Mouse (Mus musculus) hindbrain, embryonic 13.5 days (tissue): ENCODE results near the gene Zranb1. TPM values are rescaled to one million over a fixed set of nuclear protein-coding genes. Genes with fewer than 3 reads are reported as not detected.

Experiments
- ATAC-seq: fragments of 200-750 bp; cut with Nextera tagmentation; 2 replicates; pipeline ENCODE4 v1.8.0; 2017; ENCODE audit warnings: moderate TSS enrichment; ENCODE audit not compliant: low FRiP score
- H3K27ac ChIP-seq: fragments of 300-500 bp; sonication (generic); 2 replicates; pipeline ENCODE4 v1.5.1; 2015; ENCODE audit warnings: inconsistent platforms, mild to moderate bottlenecking, moderate library complexity
- H3K27me3 ChIP-seq: fragments of 300-500 bp; sonication (generic); 2 replicates; pipeline ENCODE4 v1.6.1; 2015; ENCODE audit warnings: mild to moderate bottlenecking, inconsistent platforms
- H3K36me3 ChIP-seq: fragments of 300-500 bp; sonication (generic); 2 replicates; pipeline ENCODE4 v1.6.1; 2015; ENCODE audit warnings: mild to moderate bottlenecking, inconsistent platforms
- H3K4me1 ChIP-seq: fragments of 300-500 bp; sonication (generic); replicated peaks from 2 replicates; pipeline ENCODE4 v1.6.1; 2015; ENCODE audit warnings: inconsistent platforms
- H3K4me2 ChIP-seq: fragments of 300-500 bp; sonication (generic); 2 replicates; pipeline ENCODE4 v1.6.1; 2015; ENCODE audit warnings: inconsistent platforms, mild to moderate bottlenecking, moderate library complexity
- H3K4me3 ChIP-seq: fragments of 300-500 bp; sonication (generic); 2 replicates; pipeline ENCODE4 v1.5.1; 2015; ENCODE audit warnings: mild to moderate bottlenecking, inconsistent platforms
- H3K9ac ChIP-seq: fragments of 300-500 bp; sonication (generic); 2 replicates; pipeline ENCODE4 v1.6.1; 2015; ENCODE audit warnings: mild to moderate bottlenecking, inconsistent platforms
- H3K9me3 ChIP-seq: fragments of 300-500 bp; sonication (generic); 2 replicates; pipeline ENCODE4 v1.6.1; 2016; ENCODE audit warnings: inconsistent platforms
- WGBS: fragments of 180-500 bp; shearing (Covaris S2); methylation state at CpG from one replicate; pipeline ENCODE4 v1.1.7; 2015; 5-methylcytosine and 5-hydroxymethylcytosine counted together
- polyA plus RNA-seq: library from polyadenylated mRNA; unstranded; fragments of >200 nt; fragmentation: Nextera tagmentation; extraction: Ambion mirVana; gene quantifications from 2 replicates; pipeline ENCODE4 v1.2.1, GENCODE M21; 2015

Gene Zranb1
- polyA plus RNA-seq, 1 experiment from 2014 or later: 20.6 TPM

DNA sequence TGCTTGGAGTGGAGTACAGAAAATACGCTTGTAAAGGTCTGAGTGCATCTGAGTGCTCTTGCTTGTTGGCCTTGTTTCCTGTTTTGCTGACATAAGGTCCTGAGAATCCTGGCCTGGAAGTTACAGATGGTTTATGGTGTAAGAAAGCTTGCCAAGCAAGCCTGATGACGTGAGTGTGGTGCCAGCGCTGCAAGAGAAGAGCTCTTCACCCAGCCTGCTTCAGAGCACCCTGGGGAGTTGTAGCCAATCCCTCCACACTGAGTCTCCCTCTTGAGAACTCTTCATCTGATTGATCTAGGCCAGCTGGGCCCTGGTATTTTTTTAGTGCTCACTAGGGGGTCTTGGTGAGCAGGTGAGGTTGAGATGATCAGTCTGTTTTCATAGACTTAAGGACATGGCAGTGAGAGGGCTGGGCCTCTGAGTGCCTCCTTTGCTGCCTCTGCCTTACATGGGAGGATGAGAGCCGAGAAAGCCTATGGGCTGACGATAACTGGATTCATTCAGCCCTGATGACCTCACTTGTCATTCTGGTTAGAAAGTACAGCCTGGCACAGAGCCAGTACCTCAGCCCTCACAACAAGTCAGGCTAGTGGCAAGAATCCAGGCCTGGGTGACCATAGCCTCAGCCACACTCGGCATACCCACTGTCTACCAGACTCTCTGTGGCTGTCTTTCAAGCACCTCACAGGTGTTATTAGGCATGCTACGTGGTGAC, 35.9 kb upstream of the Zranb1 start:
- Histone ChIP-seq H3K27me3 (no peaks in the 10 kb centered on the region), H3K36me3 (no peaks in the 10 kb centered on the region), H3K9me3 (no peaks in the 10 kb centered on the region), H3K4me3 (no peak overlapping the region), H3K9ac (no peak overlapping the region), H3K27ac (no peak overlapping the region), H3K4me1 (no peaks in the 10 kb centered on the region), H3K4me2 (no peak overlapping the region)
- no peak for ATAC-seq
- WGBS: 72% methylated on average over 7 of the region's 7 CpGs

GRCm38 (mm10) chr7:132896206-132896815, 34.6 kb upstream of the Zranb1 start:
- no peaks in the 10 kb centered on the region for H3K36me3 ChIP-seq
- H3K9me3 ChIP-seq: no peaks in the 10 kb centered on the region
- H3K4me3 ChIP-seq: no peak overlapping the region
- no peak for ATAC-seq
- no peak overlapping the region for H3K9ac ChIP-seq
- H3K27me3 ChIP-seq: no peaks in the 10 kb centered on the region
- 90% methylated on average over 9 of the region's 9 CpGs for WGBS
- H3K27ac ChIP-seq: no peak overlapping the region
- H3K4me2 ChIP-seq: no peak overlapping the region
- no peaks in the 10 kb centered on the region for H3K4me1 ChIP-seq

- no peaks in the 10 kb centered on the region for H3K36me3 ChIP-seq
- H3K9me3 ChIP-seq: no peaks in the 10 kb centered on the region
- H3K4me3 ChIP-seq: no peak overlapping the region
- no peak overlapping the region for H3K4me2 ChIP-seq
- no peaks in the 10 kb centered on the region for H3K4me1 ChIP-seq
- WGBS: 83% methylated on average over 10 of the region's 10 CpGs
- H3K27me3 ChIP-seq: no peaks in the 10 kb centered on the region
- no peak for ATAC-seq
- no peak overlapping the region for H3K9ac ChIP-seq
- H3K27ac ChIP-seq: no peak overlapping the region
Observed at GRCm38 (mm10) chr7:132897258-132897657, 33.7 kb upstream of the Zranb1 start.

DNA sequence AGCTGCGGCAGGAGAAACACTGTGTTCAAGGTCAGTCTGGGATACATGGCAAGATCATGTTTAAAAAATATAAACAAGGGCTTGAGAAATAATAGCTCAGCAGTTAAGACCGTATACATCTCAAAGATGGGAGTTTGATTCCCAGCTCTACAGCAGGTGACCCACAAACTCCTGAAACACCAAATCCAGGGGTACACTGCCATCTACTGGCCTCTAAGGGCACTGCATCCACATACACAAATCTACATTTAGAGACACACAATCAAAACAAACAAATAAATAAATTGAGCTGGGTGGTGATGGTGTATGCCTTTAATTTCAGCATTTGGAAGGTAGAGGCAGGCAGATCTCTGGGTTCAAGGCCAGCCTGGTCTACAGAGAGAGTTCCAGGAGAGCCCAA, 32.7 kb upstream of the Zranb1 start:
- no peaks in the 10 kb centered on the region for H3K36me3 ChIP-seq
- ATAC-seq: no peak
- no peak overlapping the region for H3K27ac ChIP-seq
- H3K4me3 ChIP-seq: no peak overlapping the region
- H3K27me3 ChIP-seq: no peaks in the 10 kb centered on the region
- H3K9me3 ChIP-seq: no peaks in the 10 kb centered on the region
- no peak overlapping the region for H3K9ac ChIP-seq
- no peaks in the 10 kb centered on the region for H3K4me1 ChIP-seq
- 85% methylated on average over 2 of the region's 2 CpGs for WGBS
- no peak overlapping the region for H3K4me2 ChIP-seq

GRCm38 (mm10) chr7:132900826-132901531, 30.0 kb upstream of the Zranb1 start:
- H3K36me3 ChIP-seq: no peaks in the 10 kb centered on the region
- WGBS: 66% methylated on average over 2 of the region's 2 CpGs
- H3K27ac ChIP-seq: no peak overlapping the region
- H3K4me1 ChIP-seq: no peaks in the 10 kb centered on the region
- H3K27me3 ChIP-seq: no peaks in the 10 kb centered on the region
- no peak for ATAC-seq
- H3K9ac ChIP-seq: no peak overlapping the region
- H3K4me2 ChIP-seq: no peak overlapping the region
- no peaks in the 10 kb centered on the region for H3K9me3 ChIP-seq
- no peak overlapping the region for H3K4me3 ChIP-seq

DNA sequence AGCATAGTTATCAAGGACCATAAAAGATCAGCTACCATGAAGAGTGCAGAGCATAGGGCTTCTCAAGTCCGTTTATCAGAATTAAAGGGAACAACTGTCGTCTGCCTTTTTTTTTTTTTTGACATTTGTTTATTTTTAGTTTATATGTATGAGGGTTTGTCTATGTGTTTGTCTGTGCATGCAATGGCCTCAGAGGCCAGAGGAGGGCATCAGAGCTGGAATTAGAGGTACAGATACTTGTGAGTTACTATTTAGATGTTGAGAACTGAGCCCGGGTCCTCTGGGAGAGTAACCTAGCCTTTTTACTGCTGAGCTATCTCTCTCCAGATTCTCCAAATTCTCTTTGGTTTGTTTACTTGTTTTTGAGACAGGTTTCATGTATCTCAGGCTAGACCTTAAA, 27.1 kb upstream of the Zranb1 start:
- H3K36me3 ChIP-seq: no peaks in the 10 kb centered on the region
- H3K27ac ChIP-seq: no peak overlapping the region
- H3K9ac ChIP-seq: no peak overlapping the region
- no peak overlapping the region for H3K4me2 ChIP-seq
- H3K4me1 ChIP-seq: no peaks in the 10 kb centered on the region
- no peaks in the 10 kb centered on the region for H3K27me3 ChIP-seq
- H3K9me3 ChIP-seq: no peaks in the 10 kb centered on the region
- ATAC-seq: no peak
- 76% methylated on average over 3 of the region's 3 CpGs for WGBS
- no peak overlapping the region for H3K4me3 ChIP-seq

DNA sequence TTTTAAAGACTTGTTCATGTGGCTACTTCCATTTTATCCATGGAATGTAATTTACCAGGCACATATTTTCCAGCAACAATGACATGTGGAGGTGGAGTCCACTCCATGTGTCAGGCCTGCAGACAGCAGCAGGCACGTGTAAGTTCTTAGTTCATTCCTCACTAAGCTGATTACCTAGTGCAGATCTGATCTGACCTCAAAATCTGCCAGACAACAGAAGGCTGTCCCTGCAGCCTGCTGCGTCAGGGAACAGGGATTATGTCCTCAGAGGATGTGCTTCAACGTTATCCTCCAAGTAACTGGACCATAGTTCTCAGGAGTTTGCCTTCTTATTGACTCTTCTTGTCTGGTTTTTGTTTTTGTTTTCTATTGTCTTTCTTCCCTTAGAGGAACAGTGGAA, 9.0 kb upstream of the Zranb1 start:
- Histone ChIP-seq H3K9me3 (peaks cover 3% of the 10 kb centered on the region; the same call in 1 of the 2 replicates), H3K36me3 (no peaks in the 10 kb centered on the region), H3K4me1 (no peaks in the 10 kb centered on the region), H3K4me2 (no peak overlapping the region), H3K27me3 (no peaks in the 10 kb centered on the region), H3K4me3 (no peak overlapping the region), H3K9ac (no peak overlapping the region), H3K27ac (no peak overlapping the region)
- no peak for ATAC-seq
- WGBS: 59% methylated on average over 3 of the region's 3 CpGs

GRCm38 (mm10) chr7:132925227-132925626, 5.7 kb upstream of the Zranb1 start:
- Histone ChIP-seq H3K9me3 (no peaks in the 10 kb centered on the region), H3K27me3 (no peaks in the 10 kb centered on the region), H3K4me3 (no peak overlapping the region), H3K27ac (no peak overlapping the region), H3K36me3 (no peaks in the 10 kb centered on the region), H3K4me2 (no peak overlapping the region), H3K4me1 (peaks cover 3% of the 10 kb centered on the region), H3K9ac (no peak overlapping the region)
- no peak for ATAC-seq
- WGBS: 86% methylated on average over 2 of the region's 2 CpGs

DNA sequence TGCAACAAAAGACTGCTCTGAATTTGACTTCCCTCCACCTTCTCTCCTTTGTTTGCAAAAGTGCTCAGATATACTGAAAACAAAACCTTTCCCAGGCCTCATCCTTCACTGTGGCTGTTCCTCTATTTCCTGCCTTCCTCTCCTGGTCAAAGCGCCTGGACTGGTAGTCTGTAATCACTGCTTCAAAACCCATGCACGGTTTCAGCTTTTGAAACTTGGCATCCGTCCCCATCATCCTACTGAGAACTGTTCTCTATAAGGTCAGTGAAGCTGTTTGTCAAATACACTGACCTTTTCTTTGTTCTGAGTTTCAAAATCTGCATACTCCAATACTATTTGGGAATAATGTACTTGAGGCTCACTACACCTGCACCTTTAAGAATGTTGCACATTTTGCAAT, 3.7 kb upstream of the Zranb1 start:
- WGBS: 57% methylated on average over 3 of the region's 3 CpGs
- H3K27ac ChIP-seq: no peak overlapping the region
- H3K9ac ChIP-seq: 0 out of 2 replicates have a peak overlapping the region, but pooled peaks have one; percentile 8
- H3K4me1 ChIP-seq: peaks cover 9% of the 10 kb centered on the region
- H3K27me3 ChIP-seq: no peaks in the 10 kb centered on the region
- no peak overlapping the region for H3K4me3 ChIP-seq
- H3K4me2 ChIP-seq: no peak overlapping the region
- H3K36me3 ChIP-seq: no peaks in the 10 kb centered on the region
- no peak for ATAC-seq
- H3K9me3 ChIP-seq: no peaks in the 10 kb centered on the region

GRCm38 (mm10) chr7:132930055-132930454, 887 bp upstream of the Zranb1 start:
- Histone ChIP-seq H3K27me3 (no peaks in the 10 kb centered on the region), H3K9me3 (no peaks in the 10 kb centered on the region), H3K4me3 (peak overlapping the region; percentile 96), H3K9ac (peak overlapping the region; percentile 98), H3K27ac (0 out of 2 replicates have a peak overlapping the region, but pooled peaks have one; percentile 99), H3K4me1 (peaks cover 20% of the 10 kb centered on the region), H3K36me3 (no peaks in the 10 kb centered on the region), H3K4me2 (peak overlapping the region; percentile 86)
- ATAC-seq: no peak
- 92% methylated on average over 5 of the region's 5 CpGs for WGBS

DNA sequence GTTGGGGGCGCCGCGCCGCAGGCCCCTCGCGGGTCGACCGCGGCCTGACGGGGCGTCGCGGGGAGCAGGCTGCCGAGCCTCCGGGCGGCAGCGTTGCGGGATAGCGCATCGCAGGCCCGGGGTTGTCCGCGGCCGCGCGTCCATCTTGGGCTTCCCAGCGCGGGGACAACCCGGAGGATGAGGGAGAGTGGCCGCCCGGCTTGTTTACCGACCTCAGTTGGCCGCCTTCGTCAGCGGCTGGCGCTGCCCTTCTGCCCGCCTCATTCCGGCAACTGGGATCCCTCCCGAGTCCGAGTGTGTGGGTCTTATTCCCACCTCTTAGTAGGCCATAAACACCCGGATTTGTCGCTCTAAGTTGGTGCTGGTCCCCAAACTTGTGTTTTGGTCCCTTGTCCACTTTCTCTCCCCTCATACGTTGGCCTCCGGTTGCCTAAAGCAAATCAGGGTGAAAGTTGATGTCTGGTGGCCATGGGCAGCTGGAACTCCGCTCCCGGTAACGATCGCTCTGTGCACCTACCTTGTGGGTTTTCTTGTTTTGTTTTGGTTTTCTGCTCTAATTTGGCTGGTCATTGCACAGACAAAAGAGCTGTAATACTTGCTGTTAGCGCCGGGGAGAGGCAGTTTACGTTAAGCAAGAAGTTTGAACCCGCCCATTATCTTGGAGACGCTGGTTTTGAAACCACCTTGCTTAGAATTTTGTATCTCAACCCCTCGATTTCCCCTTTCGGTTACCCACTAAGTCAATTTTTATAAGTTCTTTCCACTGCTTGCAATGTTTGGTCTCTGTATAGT, 814 bp downstream of the Zranb1 start:
- Histone ChIP-seq H3K27ac (peak overlapping the region; percentile 99), H3K9ac (peak overlapping the region; percentile 98), H3K9me3 (no peaks in the 10 kb centered on the region), H3K4me1 (peaks cover 20% of the 10 kb centered on the region), H3K27me3 (no peaks in the 10 kb centered on the region), H3K4me2 (peak overlapping the region; percentile 86), H3K4me3 (peak overlapping the region; percentile 96), H3K36me3 (no peaks in the 10 kb centered on the region)
- ATAC-seq: peak; percentile 62; the same call in 1 of the 2 replicates
- WGBS: under 1% methylated on average over 54 of the region's 55 CpGs

DNA sequence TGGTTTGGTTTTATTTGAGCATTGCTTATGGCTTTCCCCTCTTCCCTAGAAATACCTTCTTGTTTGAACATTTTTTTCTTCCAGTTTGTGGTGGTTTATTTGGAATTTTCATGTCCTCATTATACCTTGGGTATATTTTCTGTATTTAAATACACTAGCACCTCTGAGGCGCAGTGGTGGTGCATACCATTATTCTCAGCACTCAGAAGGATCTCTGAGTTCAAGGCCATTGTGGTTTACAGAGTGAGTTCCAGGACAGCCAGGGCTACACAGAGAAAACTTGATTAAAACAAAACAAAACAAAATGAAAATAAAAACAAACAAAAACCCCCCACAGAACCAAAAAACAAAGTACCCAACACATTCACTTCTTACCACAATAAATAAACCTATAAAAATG, 2.4 kb downstream of the Zranb1 start:
- H3K9ac ChIP-seq: no peak overlapping the region

More for the DNA sequence above, 2.4 kb downstream of the Zranb1 start:
- Histone ChIP-seq H3K27me3 (no peaks in the 10 kb centered on the region), H3K36me3 (no peaks in the 10 kb centered on the region), H3K27ac (no peak overlapping the region), H3K4me2 (no peak overlapping the region), H3K4me1 (peaks cover 20% of the 10 kb centered on the region), H3K9me3 (no peaks in the 10 kb centered on the region), H3K4me3 (no peak overlapping the region)
- ATAC-seq: no peak
- WGBS: 81% methylated on average over 1 of the region's 1 CpGs
